Mouse (Mus musculus): ENCODE results near the gene Acod1.

Acod1 gene

GRCm38 (mm10) chr14:103072731-103073130, 26.0 kb downstream of the Acod1 start:
- no peak for DNase-seq (ENCODE audit: low spot score in 2 of 2)

GRCm38 (mm10) chr14:103073825-103074224, 27.0 kb downstream of the Acod1 start:
- no peak for DNase-seq (ENCODE audit: low spot score in 2 of 2)

- DNase-seq (ENCODE audit: low spot score in 2 of 2): no peak
Measured at GRCm38 (mm10) chr14:103075166-103075565, 28.4 kb downstream of the Acod1 start.

- DNase-seq (ENCODE audit: low spot score in 2 of 2): no peak
Measured at GRCm38 (mm10) chr14:103077272-103078005, 30.7 kb downstream of the Acod1 start.

- no peak for DNase-seq (ENCODE audit: low spot score in 2 of 2)
Measured at GRCm38 (mm10) chr14:103078006-103078912, 31.5 kb downstream of the Acod1 start.

GRCm38 (mm10) chr14:103079209-103079977, 32.6 kb downstream of the Acod1 start:
- DNase-seq (ENCODE audit: low spot score in 2 of 2): no peak

GRCm38 (mm10) chr14:103085840-103086533, 39.2 kb downstream of the Acod1 start:
- no peak for DNase-seq (ENCODE audit: low spot score in 2 of 2)

GRCm38 (mm10) chr14:103086671-103087324, 40.0 kb downstream of the Acod1 start:
- no peak for DNase-seq (ENCODE audit: low spot score in 2 of 2)

GRCm38 (mm10) chr14:103087846-103088245, 41.1 kb downstream of the Acod1 start:
- DNase-seq (ENCODE audit: low spot score in 2 of 2): no peak

- peak in 1 of 2 experiments; percentile 36 for DNase-seq (ENCODE audit: low spot score in 2 of 2)
Measured at GRCm38 (mm10) chr14:103088624-103089023, 41.8 kb downstream of the Acod1 start.

- no peak for DNase-seq (ENCODE audit: low spot score in 2 of 2)
Measured at GRCm38 (mm10) chr14:103093236-103093635, 46.5 kb downstream of the Acod1 start.

GRCm38 (mm10) chr14:103093670-103094069, 46.9 kb downstream of the Acod1 start:
- no peak for DNase-seq (ENCODE audit: low spot score in 2 of 2)

GRCm38 (mm10) chr14:103095036-103095435, 48.3 kb downstream of the Acod1 start:
- no peak for DNase-seq (ENCODE audit: low spot score in 2 of 2)

GRCm38 (mm10) chr14:103095826-103096225, 49.0 kb downstream of the Acod1 start:
- no peak for DNase-seq (ENCODE audit: low spot score in 2 of 2)

- no peak for DNase-seq (ENCODE audit: low spot score in 2 of 2)
Measured at GRCm38 (mm10) chr14:103096621-103097020, 49.8 kb downstream of the Acod1 start.

GRCm38 (mm10) chr14:103098213-103098586, 51.4 kb downstream of the Acod1 start:
- no peak for DNase-seq (ENCODE audit: low spot score in 2 of 2)

- DNase-seq (ENCODE audit: low spot score in 2 of 2): peak; percentile 60 to 80
Measured at GRCm38 (mm10) chr14:103098587-103099235, 51.9 kb downstream of the Acod1 start.

- peak; percentile 57 to 86 for DNase-seq (ENCODE audit: low spot score in 2 of 2)
Measured at GRCm38 (mm10) chr14:103099238-103099933, 52.6 kb downstream of the Acod1 start, which contains the start of gene Fbxl3. TSS of gene Fbxl3 (minus strand) at chr14:103099566.

- DNase-seq (ENCODE audit: low spot score in 2 of 2): no peak
Measured at GRCm38 (mm10) chr14:103100296-103100695, 53.5 kb downstream of the Acod1 start.

- no peak for DNase-seq (ENCODE audit: low spot score in 2 of 2)
Measured at GRCm38 (mm10) chr14:103101171-103101570, 54.4 kb downstream of the Acod1 start.

Data from cerebellum, postnatal 4 days (tissue).